Mouse (Mus musculus) thymus, postnatal 10 days (tissue): Measurements from ENCODE around the gene C1qc.

ENCODE experiments used
- DNase-seq, 2 experiments: peaks; one replicate each; pipeline ENCODE4 v3.0.0; 2021; ENCODE audit warnings: low spot score in 2 of 2

C1qc gene

DNA sequence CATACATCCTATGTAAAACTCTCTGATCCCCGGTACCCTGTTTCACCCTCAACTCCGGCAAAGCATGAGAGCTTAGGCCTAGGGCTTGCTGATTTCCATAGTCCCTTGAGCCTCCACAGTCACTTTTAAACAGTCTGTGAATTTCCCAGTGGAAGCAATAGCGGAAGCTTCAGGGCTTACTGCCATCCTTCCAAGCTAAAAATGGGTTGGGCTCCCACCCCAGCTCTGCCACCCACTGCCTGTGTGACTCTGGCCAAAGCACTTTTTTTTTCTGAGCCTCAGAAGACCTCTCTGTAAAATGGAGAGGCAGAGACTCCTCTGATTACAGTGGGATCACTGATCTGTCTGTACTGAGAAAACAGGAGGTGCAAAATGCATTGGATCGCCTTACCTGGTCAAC lies 44.3 kb downstream of the C1qc start:
- DNase-seq, result no peak

DNA sequence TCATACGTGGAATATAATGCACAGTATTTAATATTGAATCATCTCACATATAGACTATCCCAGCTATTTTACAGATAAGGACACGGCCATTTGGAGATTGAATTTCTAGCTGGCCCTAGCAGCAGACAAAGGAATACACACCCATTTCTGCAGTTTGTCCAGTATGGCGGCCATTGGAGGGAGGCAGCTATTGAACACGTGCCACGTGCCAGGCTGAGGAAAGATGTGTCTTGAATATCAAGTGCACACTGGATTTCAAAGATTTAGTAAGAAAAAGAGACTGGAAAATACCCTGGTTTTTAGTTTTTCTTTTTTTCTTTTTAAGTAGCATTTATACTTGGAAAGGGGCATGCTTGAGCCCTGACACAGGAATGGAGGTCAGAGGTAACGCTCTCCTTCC lies 45.7 kb downstream of the C1qc start:
- DNase-seq, result no peak

DNA sequence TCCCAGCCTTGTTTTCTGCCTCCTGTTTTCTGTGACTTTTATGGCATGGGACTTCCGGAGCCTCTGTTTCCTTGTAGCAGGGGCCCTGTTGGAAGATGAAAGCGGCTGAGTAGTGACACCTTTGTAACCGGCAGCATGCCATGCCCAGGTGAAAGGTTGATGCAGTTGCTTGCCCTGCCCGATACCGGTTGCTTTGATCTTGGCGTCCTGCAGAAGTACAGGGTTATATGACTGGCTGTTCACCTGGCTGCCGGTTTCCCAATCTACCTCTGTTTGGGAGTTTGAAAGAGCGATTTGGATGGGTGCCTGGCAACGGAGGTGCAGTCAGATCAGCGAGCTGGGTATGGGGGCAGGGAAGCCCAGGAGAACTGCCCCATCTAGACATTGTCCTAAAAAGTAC lies 50.1 kb downstream of the C1qc start:
- no peak for DNase-seq

DNA sequence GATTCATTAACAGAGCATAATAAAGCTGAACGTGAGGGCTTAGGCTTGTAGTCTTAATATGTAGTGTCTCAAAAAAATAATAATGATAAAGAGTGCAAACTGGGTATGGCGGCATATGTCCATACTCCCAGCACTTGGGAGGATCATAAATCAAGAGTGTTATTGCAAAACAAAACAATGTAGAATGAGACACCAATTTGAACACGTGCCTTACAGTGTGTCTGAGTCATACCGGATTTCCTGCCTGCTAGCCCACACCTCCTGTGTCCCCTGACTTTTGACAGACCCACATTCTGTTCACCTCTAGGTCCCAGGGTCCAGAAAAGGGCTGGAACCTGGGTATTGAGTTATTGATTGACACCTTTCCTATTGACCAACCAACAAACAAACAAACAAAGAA lies 50.8 kb downstream of the C1qc start:
- DNase-seq, result no peak

DNA sequence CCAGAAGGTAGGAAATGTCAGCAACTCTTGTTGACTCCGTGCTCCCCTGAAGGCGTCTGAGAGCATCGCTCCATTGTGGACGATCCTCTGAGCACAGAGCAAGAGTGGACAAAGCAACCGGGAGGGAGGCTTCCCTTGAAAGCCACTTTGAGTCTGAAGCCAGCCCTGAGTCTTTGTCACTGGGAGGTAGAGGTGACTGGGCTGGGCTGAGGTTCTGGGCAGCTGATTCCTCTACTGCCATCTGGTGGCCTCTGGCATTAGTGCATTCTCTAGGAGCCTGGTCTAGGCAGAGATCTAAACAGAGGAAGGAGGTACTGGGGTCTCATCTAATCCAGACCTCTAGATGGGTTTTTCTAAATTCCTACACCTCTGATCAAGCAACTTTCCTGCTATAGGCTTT lies 51.8 kb downstream of the C1qc start:
- DNase-seq, result peak; percentile 68 to 88
